13 mouse cellular contexts compared by ENCODE assay signal in the genomic region with DNA sequence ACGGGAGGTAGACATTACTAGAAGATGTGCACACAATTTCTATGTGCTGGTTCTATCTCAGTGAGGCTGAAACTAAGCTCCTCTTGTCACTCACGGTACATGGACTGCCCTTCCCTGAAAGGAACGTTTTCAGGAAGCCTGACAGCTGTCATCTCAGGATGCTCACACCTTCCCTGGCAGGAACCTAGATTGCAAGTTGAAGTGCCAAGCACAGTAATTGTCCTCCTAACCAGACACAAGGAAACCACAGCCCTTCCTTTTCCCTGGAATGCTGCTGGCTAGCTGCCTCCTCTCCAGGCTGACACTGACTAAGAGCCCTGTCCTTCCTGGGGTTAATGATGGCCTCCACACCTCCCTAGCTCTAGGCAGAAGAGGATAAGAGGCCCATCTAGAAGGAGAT. TPM values are rescaled to one million over a fixed set of nuclear protein-coding genes. Genes with fewer than 3 reads are reported as not detected.
DNase-seq lines count a peak whose midpoint lies in the region; ATAC-seq and TF ChIP-seq lines count a peak whose summit lies in the region.
"Had no signal": no experiment of that assay in that cellular context is flagged by ENCODE, and none has a peak within 500 bp of the region (broad histone marks: within the 10 kb centered on the region; RNA-seq: fewer than 3 reads in every experiment).

No protein-coding gene starts in this region.

- 36% methylated on average over 3 of the region's 3 CpGs for WGBS in heart, adult 2 months

- H3K36me3 ChIP-seq in heart, adult 2 months (ENCODE audit: control insufficient read depth, insufficient read depth, low read length): peaks cover 30% of the 10 kb centered on the region
- H3K36me3 ChIP-seq: limb, embryonic 10.5 days; liver, embryonic 15.5 days; midbrain, embryonic 13.5 days had no signal

- no peak overlapping the region for H3K9ac ChIP-seq in heart, adult 2 months (ENCODE audit: low read depth, low read length)
- H3K9ac ChIP-seq: liver, embryonic 15.5 days; midbrain, embryonic 13.5 days had no signal

- H3K79me2 ChIP-seq in heart, adult 2 months (replicated peaks; ENCODE audit: control insufficient read depth, insufficient read depth, low read length): peaks cover 1% of the 10 kb centered on the region; the same call in 1 of the 2 replicates

- intact Hi-C loops in heart, adult 2 months (cut with DNase I): no loop called here
- intact Hi-C loops in heart, postnatal 25 days (cut with DNase I): no loop called here

- H3K4me3 ChIP-seq in heart, adult 2 months: no peak overlapping the region
- H3K4me3 ChIP-seq: limb, embryonic 10.5 days; liver, embryonic 15.5 days; midbrain, embryonic 13.5 days had no signal

- H3K27ac ChIP-seq in heart, adult 2 months: no peak overlapping the region; the same call in 1 of the 2 replicates
- H3K27ac ChIP-seq: limb, embryonic 10.5 days; liver, embryonic 15.5 days; midbrain, embryonic 13.5 days had no signal

- ATAC-seq in megakaryocyte progenitor cell, adult 5-6 weeks (replicated peaks; ENCODE audit: poor library complexity): no peak
- ATAC-seq: midbrain, embryonic 13.5 days; Patski had no signal

- peak in 1 of 2 experiments; percentile 63 for DNase-seq in heart, adult 2 months
- no peak for DNase-seq in heart, postnatal 25 days (ENCODE audit: low spot score)
- DNase-seq in heart, adult 9 months (ENCODE audit: low spot score in 2 of 2): peak; percentile 28 to 69
- DNase-seq in kidney, adult 9 months: peak; percentile 62
- peak; percentile 50 for DNase-seq in lung, postnatal 14 days
- no peak for DNase-seq in cerebellum, adult 11 months
- DNase-seq: cerebellum, adult 2 months had no signal

- TF ChIP-seq EP300 in heart, adult 2 months (IDR thresholded peaks at IDR 0.05; ENCODE audit: insufficient read depth, low read depth, low read length): peak; percentile 89; the same call in 1 of the 2 replicates

- no peak for TF ChIP-seq POLR2A in heart, adult 2 months (IDR thresholded peaks at IDR 0.05; ENCODE audit: insufficient read depth, low read depth, low read length)

- no peak for TF ChIP-seq CTCF in heart, adult 2 months (IDR thresholded peaks at IDR 0.05)

- no peaks in the 10 kb centered on the region for H3K27me3 ChIP-seq in heart, adult 2 months (ENCODE audit: control insufficient read depth, insufficient read depth, low read length)
- H3K27me3 ChIP-seq: CH12.LX; liver, embryonic 15.5 days; midbrain, embryonic 13.5 days; Patski had no signal

- peaks cover 16% of the 10 kb centered on the region for H3K4me1 ChIP-seq in heart, adult 2 months (ENCODE audit: control insufficient read depth, insufficient read depth, low read length)
- H3K4me1 ChIP-seq: liver, embryonic 15.5 days; midbrain, embryonic 13.5 days had no signal

RNA-seq across cellular contexts. Expression of gene Lmcd1, which starts 21.7 kb away (rescaled TPM):
- total RNA-seq in heart, adult 2 months (2021): 10 to 100 TPM; 37.5 to 46.7 TPM
- polyA plus RNA-seq in heart, adult 2 months (2012; rRNA removed): 21.2 and 29.2 TPM in 2 replicates
- total RNA-seq in heart, postnatal 25 days (2021): 10 to 100 TPM; 33.6 to 45.2 TPM
- 0.35 and 0.44 TPM in 2 replicates for total RNA-seq in megakaryocyte progenitor cell, adult 5-6 weeks (2015)
- 0.17 and 2.3 TPM in 2 replicates for total RNA-seq in megakaryocyte progenitor cell, adult 5-6 weeks (2017)

Comparison
In these comparisons a context has a peak if more than half of its experiments do, and no peak if none do; other contexts are left out.
1. DNase-seq: peak in heart, adult 9 months (2 of 2), kidney, adult 9 months (single experiment) and lung, postnatal 14 days (single experiment); none in heart, postnatal 25 days (single experiment) and cerebellum, adult 11 months (single experiment).
2. RNA of gene Lmcd1, which starts 21.7 kb away (total RNA-seq): 37.5 to 46.7 TPM in heart, adult 2 months and 33.6 to 45.2 TPM in heart, postnatal 25 days; 0.17 to 2.3 TPM in megakaryocyte progenitor cell, adult 5-6 weeks; every median in the first group is over 10 times any median in the second.